Comparison of ENCODE assay signal across 30 mouse cellular contexts in genomic region chr4:106666546-106666945, GRCm38 (mm10). TPM values are rescaled to one million over a fixed set of nuclear protein-coding genes. Genes with fewer than 3 reads are reported as not detected.
A peak's percentile ranks its signal among the peaks of the same experiment; 100 is the strongest.
DNase-seq lines count a peak whose midpoint lies in the region; ATAC-seq and TF ChIP-seq lines count a peak whose summit lies in the region.
"Had no signal": no experiment of that assay in that cellular context is flagged by ENCODE, and none has a peak within 500 bp of the region (broad histone marks: within the 10 kb centered on the region; RNA-seq: fewer than 3 reads in every experiment).

No protein-coding gene starts in this region.

- no peak for ATAC-seq in CD4-positive, CD25-positive, alpha-beta regulatory T cell, adult 4 months
- ATAC-seq: activated CD4-positive, CD25-positive, alpha-beta regulatory T cell, adult 4 months; forebrain, embryonic 13.5 days; forebrain, embryonic 16.5 days; hindbrain, embryonic 16.5 days; intestine, embryonic 15.5 days had no signal

- H3K4me3 ChIP-seq in gastrocnemius, adult 2 months, result no peak overlapping the region
- H3K4me3 ChIP-seq: embryonic facial prominence, embryonic 10.5 days; embryonic facial prominence, embryonic 13.5 days; erythroblast, embryonic 14.5 days; forebrain, embryonic 13.5 days; heart, embryonic 13.5 days; hindbrain, embryonic 12.5 days; intestine, embryonic 15.5 days had no signal

- TF ChIP-seq CTCF in gastrocnemius, adult 2 months (IDR thresholded peaks at IDR 0.05), result peak; percentile 21; the same call in 1 of the 2 replicates

- DNase-seq in gastrocnemius, adult 2 months, result peak; percentile 88
- DNase-seq in gastrocnemius, adult 8-10 months (ENCODE audit: low spot score in 2 of 2), result peak; percentile 69 to 77
- peak; percentile 84 for DNase-seq in gastrocnemius, postnatal 25 days
- no peak for DNase-seq in ovary, postnatal 36 days (ENCODE audit: low spot score)
- no peak for DNase-seq in heart, postnatal 10 days
- DNase-seq: adrenal gland, adult 8-10 months; adrenal gland, postnatal 25 days; cerebellum, adult 11-12 months; cerebellum, adult 8-10 months; cerebellum, postnatal 10 days; cerebellum, postnatal 36 days; embryo, embryonic 11 days; heart, adult 18-20 months; kidney, adult 11 months had no signal

- intact Hi-C loops in gastrocnemius, adult 2 months (cut with DNase I), result loop anchor here (5.0 kb wide), 1 partner anchor 34 kb away; no protein-coding TSS in a partner anchor
- intact Hi-C loops in heart, postnatal 10 days (cut with DNase I), result no loop called here

- H3K27ac ChIP-seq in gastrocnemius, adult 2 months, result peak overlapping the region; percentile 90
- H3K27ac ChIP-seq: embryonic facial prominence, embryonic 10.5 days; embryonic facial prominence, embryonic 13.5 days; forebrain, embryonic 13.5 days; heart, embryonic 13.5 days; hindbrain, embryonic 12.5 days; intestine, embryonic 15.5 days had no signal

RNA-seq across cellular contexts. Expression of gene Ttc4, which starts 12.2 kb away (rescaled TPM):
- 10 to 100 TPM; 24.3 to 34.7 TPM for total RNA-seq in gastrocnemius, adult 2 months (2021)
- 10 to 100 TPM; 21.9 to 28.7 (median 26.4) TPM for total RNA-seq in gastrocnemius, adult 8-10 months (2022)
- total RNA-seq in gastrocnemius, postnatal 25 days (2021), result 10 to 100 TPM; 24.7 to 28.6 TPM
- polyA plus RNA-seq in CD4-positive, CD25-positive, alpha-beta regulatory T cell, adult 4 months (2017; shearing (Covaris generic)), result 10 to 100 TPM; 53.8 to 77.4 TPM
- 10 to 100 TPM; 19.9 to 21.9 TPM for total RNA-seq in heart, postnatal 10 days (2021)

RNA-seq across cellular contexts. Expression of gene Pars2, which starts 15.7 kb away (rescaled TPM):
- 1 to 10 TPM; 2.5 to 3.8 TPM for total RNA-seq in gastrocnemius, adult 2 months (2021)
- total RNA-seq in gastrocnemius, adult 8-10 months (2022), result 1 to 10 TPM; 1.7 to 5.9 (median 3.7) TPM
- 1 to 10 TPM; 1.7 to 1.8 TPM for total RNA-seq in gastrocnemius, postnatal 25 days (2021)
- polyA plus RNA-seq in CD4-positive, CD25-positive, alpha-beta regulatory T cell, adult 4 months (2017; shearing (Covaris generic)), result 10 to 100 TPM; 11.4 to 17.4 TPM
- total RNA-seq in heart, postnatal 10 days (2021), result 1 to 10 TPM; 4.2 to 5.0 TPM

RNA-seq across cellular contexts. Expression of gene Ttc22, which starts 44.3 kb away (rescaled TPM):
- total RNA-seq in gastrocnemius, adult 2 months (2021), result not detected
- total RNA-seq in gastrocnemius, adult 8-10 months (2022), result not detected
- not detected for total RNA-seq in gastrocnemius, postnatal 25 days (2021)
- polyA plus RNA-seq in CD4-positive, CD25-positive, alpha-beta regulatory T cell, adult 4 months (2017; shearing (Covaris generic)), result not detected
- total RNA-seq in heart, postnatal 10 days (2021), result under 1 TPM; 0.17 to 0.35 TPM
- total RNA-seq: adrenal gland, postnatal 25 days; heart, adult 18-20 months; hematopoietic stem cell, adult 5-6 weeks had no signal
- polyA plus RNA-seq: activated CD4-positive, CD25-positive, alpha-beta regulatory T cell, adult 4 months; C2C12; embryonic facial prominence, embryonic 10.5 days; erythroblast, embryonic 14.5 days had no signal

RNA-seq across cellular contexts. Expression of gene Lexm, which starts 49.5 kb away (rescaled TPM):
- not detected for total RNA-seq in gastrocnemius, adult 2 months (2021)
- total RNA-seq in gastrocnemius, adult 8-10 months (2022), result not detected
- not detected for total RNA-seq in gastrocnemius, postnatal 25 days (2021)
- under 1 TPM in 1 of 2 experiments, not detected in 1; 0.40 TPM for polyA plus RNA-seq in CD4-positive, CD25-positive, alpha-beta regulatory T cell, adult 4 months (2017; shearing (Covaris generic))
- not detected for total RNA-seq in heart, postnatal 10 days (2021)
- total RNA-seq: adrenal gland, adult 8-10 months; adrenal gland, postnatal 25 days; heart, adult 18-20 months; heart, postnatal 25 days; hematopoietic stem cell, adult 5-6 weeks had no signal
- polyA plus RNA-seq: activated CD4-positive, CD25-positive, alpha-beta regulatory T cell, adult 4 months; brain, embryonic 14.5 days; C2C12; embryonic facial prominence, embryonic 13.5 days; erythroblast, embryonic 14.5 days; forebrain, embryonic 13.5 days; forebrain, embryonic 16.5 days; heart, embryonic 16.5 days; hindbrain, embryonic 16.5 days; intestine, embryonic 15.5 days had no signal

Comparison
In these comparisons a context has a peak if more than half of its experiments do, and no peak if none do; other contexts are left out.
1. DNase-seq: peak in gastrocnemius, adult 2 months (single experiment), gastrocnemius, adult 8-10 months (2 of 2) and gastrocnemius, postnatal 25 days (single experiment); none in ovary, postnatal 36 days (single experiment) and heart, postnatal 10 days (0 of 2).